Mouse (Mus musculus): ENCODE measurements around the gene Lad1.
A peak's percentile ranks its signal among the peaks of the same experiment; 100 is the strongest.

Gene Lad1

GRCm38 (mm10) chr1:135810180-135810579 lies 8.2 kb upstream of the Lad1 start:
- DNase-seq, result no peak

- peak; percentile 85 for DNase-seq
Measured at GRCm38 (mm10) chr1:135811016-135811646, 7.3 kb upstream of the Lad1 start.

GRCm38 (mm10) chr1:135812205-135812604 lies 6.2 kb upstream of the Lad1 start:
- no peak for DNase-seq

- no peak for DNase-seq
Measured at GRCm38 (mm10) chr1:135812618-135813017, 5.8 kb upstream of the Lad1 start.

- no peak for DNase-seq
Measured at GRCm38 (mm10) chr1:135813071-135813470, 5.3 kb upstream of the Lad1 start.

GRCm38 (mm10) chr1:135813687-135814395 lies 4.6 kb upstream of the Lad1 start:
- no peak for DNase-seq

GRCm38 (mm10) chr1:135814531-135814930 lies 3.9 kb upstream of the Lad1 start:
- no peak for DNase-seq

- DNase-seq, result no peak
Measured at GRCm38 (mm10) chr1:135817595-135817994, 803 bp upstream of the Lad1 start.

GRCm38 (mm10) chr1:135820071-135820470 lies 1.7 kb downstream of the Lad1 start:
- no peak for DNase-seq

- DNase-seq, result no peak
Measured at GRCm38 (mm10) chr1:135820736-135821364, 2.5 kb downstream of the Lad1 start.

GRCm38 (mm10) chr1:135821780-135822179 lies 3.4 kb downstream of the Lad1 start:
- DNase-seq, result no peak

GRCm38 (mm10) chr1:135828918-135829317 lies 10.5 kb downstream of the Lad1 start:
- DNase-seq, result no peak

- DNase-seq, result no peak
Measured at GRCm38 (mm10) chr1:135834206-135834859, 15.9 kb downstream of the Lad1 start.

- no peak for DNase-seq
Measured at GRCm38 (mm10) chr1:135834983-135835382, 16.6 kb downstream of the Lad1 start.

- DNase-seq, result no peak
Measured at GRCm38 (mm10) chr1:135835716-135836483, 17.5 kb downstream of the Lad1 start, which contains the start of gene Tnnt2. Tnnt2 (plus strand) TSS chr1:135836354.

GRCm38 (mm10) chr1:135838626-135839025 lies 20.2 kb downstream of the Lad1 start:
- DNase-seq, result no peak

- no peak for DNase-seq
Measured at GRCm38 (mm10) chr1:135839065-135839464, 20.7 kb downstream of the Lad1 start.

- no peak for DNase-seq
Measured at GRCm38 (mm10) chr1:135840675-135841395, 22.4 kb downstream of the Lad1 start.

- DNase-seq, result no peak
Measured at GRCm38 (mm10) chr1:135843519-135844262, 25.3 kb downstream of the Lad1 start.

GRCm38 (mm10) chr1:135844481-135844880 lies 26.1 kb downstream of the Lad1 start:
- no peak for DNase-seq

- no peak for DNase-seq
Measured at GRCm38 (mm10) chr1:135846632-135847031, 28.2 kb downstream of the Lad1 start.
